Mouse (Mus musculus): ENCODE data around the gene Nop58.

DNA sequence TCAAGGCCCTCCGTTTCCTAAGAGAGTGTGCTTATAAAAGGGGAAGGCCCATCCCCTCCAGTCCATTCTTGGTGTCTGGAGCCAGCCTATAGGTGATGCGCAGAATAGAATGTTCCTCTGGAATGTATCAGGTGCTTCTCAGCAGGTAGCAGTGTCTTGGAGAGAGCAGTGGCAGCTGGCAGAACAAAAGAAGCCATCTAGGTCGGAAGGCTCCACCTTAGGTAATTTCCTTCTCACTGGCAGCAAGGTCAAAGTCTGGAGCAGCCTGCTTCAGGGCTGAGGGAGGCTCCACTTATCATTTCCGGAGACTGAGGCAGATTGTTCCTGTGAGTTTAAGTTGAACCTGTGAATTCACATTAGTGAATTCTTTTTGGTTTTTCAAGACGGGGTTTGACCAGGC, 13.0 kb downstream of the Nop58 start:
- no peak for TF ChIP-seq CTCF (conservative IDR thresholded peaks at IDR 0.05; ENCODE audit: insufficient read depth, insufficient read length, low read depth, low read length)
- TF ChIP-seq POLR2A (IDR thresholded peaks at IDR 0.05; ENCODE audit: low read depth, low read length), result no peak
